14 mouse cellular contexts compared by ENCODE assay signal in genomic region chr17:79998986-79999385, GRCm38 (mm10).
DNase-seq lines count a peak whose midpoint lies in the region; TF ChIP-seq lines count a peak whose summit lies in the region.
"Had no signal": no experiment of that assay in that cellular context is flagged by ENCODE, and none has a peak within 500 bp of the region (broad histone marks: within the 10 kb centered on the region; RNA-seq: fewer than 3 reads in every experiment).

No protein-coding gene starts in this region.

- TF ChIP-seq CTCF in liver, adult 2 months (IDR thresholded peaks at IDR 0.05; ENCODE audit: low read depth, low read length) = peak; percentile 12; the same call in 1 of the 2 replicates

- no peaks in the 10 kb centered on the region for H3K79me2 ChIP-seq in liver, adult 2 months (ENCODE audit: control insufficient read depth, insufficient read depth, low read length)

- 34% methylated on average over 5 of the region's 5 CpGs for WGBS in liver, adult 2 months

- H3K36me3 ChIP-seq in liver, adult 2 months (ENCODE audit: control insufficient read depth, insufficient read depth, low read length) = no peaks in the 10 kb centered on the region
- H3K36me3 ChIP-seq: heart, embryonic 15.5 days; limb, embryonic 10.5 days; liver, embryonic 13.5 days had no signal

- H3K9ac ChIP-seq in liver, adult 2 months (ENCODE audit: low read depth, low read length) = no peak overlapping the region
- H3K9ac ChIP-seq: heart, embryonic 15.5 days; liver, embryonic 13.5 days had no signal

- H3K4me3 ChIP-seq in liver, adult 2 months (ENCODE audit: insufficient read depth, low read depth, low read length) = no peak overlapping the region
- H3K4me3 ChIP-seq: heart, embryonic 15.5 days; limb, embryonic 10.5 days; liver, embryonic 13.5 days had no signal

- no peaks in the 10 kb centered on the region for H3K27me3 ChIP-seq in liver, adult 2 months (ENCODE audit: control insufficient read depth, insufficient read depth, low read length)
- H3K27me3 ChIP-seq: heart, embryonic 15.5 days; liver, embryonic 13.5 days had no signal

- peak overlapping the region; percentile 21 for H3K27ac ChIP-seq in liver, adult 2 months (replicated peaks; ENCODE audit: insufficient read depth, low read depth, low read length)
- H3K27ac ChIP-seq: heart, embryonic 15.5 days; limb, embryonic 10.5 days; liver, embryonic 13.5 days had no signal

- peak; percentile 86 for DNase-seq in liver, adult 2 months (ENCODE audit: extremely low read depth, low read depth, low spot score)
- DNase-seq in liver (no peak), adipocyte (ENCODE audit: low spot score) (peak; percentile 36)
- DNase-seq in adrenal gland, postnatal 36 days = peak; percentile 50 to 70
- peak; percentile 95 for DNase-seq in skeletal muscle tissue, adult 2 months (ENCODE audit: low read depth, low spot score)
- DNase-seq in ovary, postnatal 10 days (ENCODE audit: low spot score) = no peak
- no peak for DNase-seq in embryo, embryonic 10 days (ENCODE audit: low spot score)
- DNase-seq: cerebellum, adult 9-10 months; kidney, adult 9 months; liver, embryonic 13.5 days; midbrain, embryonic 14.5 days; spleen, adult 18-20 months had no signal

- no peak for TF ChIP-seq POLR2A in liver, adult 2 months (IDR thresholded peaks at IDR 0.05; ENCODE audit: extremely low read depth, insufficient read depth, low read length)

- H3K4me1 ChIP-seq in liver, adult 2 months (ENCODE audit: control insufficient read depth, insufficient read depth, low read length) = peaks cover 14% of the 10 kb centered on the region
- H3K4me1 ChIP-seq: heart, embryonic 15.5 days; liver, embryonic 13.5 days had no signal

Comparison
In these comparisons a context has a peak if more than half of its experiments do, and no peak if none do; other contexts are left out.
1. DNase-seq: peak in liver, adult 2 months (single experiment), adipocyte (single experiment), adrenal gland, postnatal 36 days (2 of 2) and skeletal muscle tissue, adult 2 months (single experiment); none in liver (single experiment), ovary, postnatal 10 days (single experiment) and embryo, embryonic 10 days (single experiment).